Mouse (Mus musculus) limb, embryonic 14.5 days (tissue): ENCODE measurements at regions not wholly inside any gene's neighbourhood (a gene's known extent, or its start where the extent isn't known, plus 50 kb on each side); places are given as distances from the start of the nearest gene placed in this dataset.

Source experiments
- ATAC-seq: fragments of 200-750 bp; cut with Nextera tagmentation; 2 replicates; pipeline ENCODE4 v1.8.0; 2017; ENCODE audit warnings: low read depth, moderate number of reproducible peaks, moderate TSS enrichment; ENCODE audit not compliant: low FRiP score
- DNase-seq: peaks from one replicate; pipeline ENCODE4 v3.0.0-alpha.2; 2015; ENCODE audit warnings: low spot score
- H3K27ac ChIP-seq: fragments of 300-500 bp; sonication (generic); replicated peaks from 2 replicates; pipeline ENCODE4 v1.5.1; 2014; ENCODE audit warnings: low read depth, mild to moderate bottlenecking, low read length, moderate library complexity, mixed read lengths
- H3K27me3 ChIP-seq: fragments of 300-500 bp; sonication (generic); 2 replicates; pipeline ENCODE4 v1.6.1; 2014; ENCODE audit warnings: low read length, mixed read lengths; ENCODE audit not compliant: control insufficient read depth, insufficient read depth
- H3K36me3 ChIP-seq: fragments of 300-500 bp; sonication (generic); 2 replicates; pipeline ENCODE4 v1.6.1; 2014; ENCODE audit warnings: mild to moderate bottlenecking, low read length, moderate library complexity, mixed read lengths; ENCODE audit not compliant: control insufficient read depth, insufficient read depth
- H3K4me1 ChIP-seq: fragments of 300-500 bp; sonication (generic); 2 replicates; pipeline ENCODE4 v1.6.1; 2014; ENCODE audit warnings: antibody characterized with exemption, low read length, mixed read lengths; ENCODE audit not compliant: control insufficient read depth, insufficient read depth
- H3K4me2 ChIP-seq: fragments of 300-500 bp; sonication (generic); replicated peaks from 2 replicates; pipeline ENCODE4 v1.6.1; 2014; ENCODE audit warnings: low read depth, mild to moderate bottlenecking, low read length, moderate library complexity; ENCODE audit not compliant: severe bottlenecking
- H3K4me3 ChIP-seq: fragments of 300-500 bp; sonication (generic); replicated peaks from 2 replicates; pipeline ENCODE4 v1.5.1; 2014; ENCODE audit warnings: low read length
- H3K9ac ChIP-seq: fragments of 300-500 bp; sonication (generic); 2 replicates; pipeline ENCODE4 v1.6.1; 2014; ENCODE audit warnings: mild to moderate bottlenecking, low read depth, low read length, moderate library complexity; ENCODE audit not compliant: severe bottlenecking
- H3K9me3 ChIP-seq: fragments of 300-500 bp; sonication (generic); 2 replicates; pipeline ENCODE4 v1.6.1; 2016; ENCODE audit warnings: low read length; ENCODE audit not compliant: control insufficient read depth
- POLR2A ChIP-seq: fragments of 200-500 bp; IDR thresholded peaks from 2 replicates; pipeline ENCODE4 v1.8.0; 2012; ENCODE audit warnings: inconsistent platforms, mild to moderate bottlenecking, moderate library complexity, borderline replicate concordance; ENCODE audit not compliant: insufficient read depth, insufficient read length; ENCODE audit errors: extremely low read depth
- WGBS: fragments of 180-500 bp; shearing (Covaris S2); extraction: QIAGEN DNeasy Blood & Tissue Kit; methylation state at CpG from one replicate; pipeline ENCODE4 v1.1.7; 2014; 5-methylcytosine and 5-hydroxymethylcytosine counted together

DNA sequence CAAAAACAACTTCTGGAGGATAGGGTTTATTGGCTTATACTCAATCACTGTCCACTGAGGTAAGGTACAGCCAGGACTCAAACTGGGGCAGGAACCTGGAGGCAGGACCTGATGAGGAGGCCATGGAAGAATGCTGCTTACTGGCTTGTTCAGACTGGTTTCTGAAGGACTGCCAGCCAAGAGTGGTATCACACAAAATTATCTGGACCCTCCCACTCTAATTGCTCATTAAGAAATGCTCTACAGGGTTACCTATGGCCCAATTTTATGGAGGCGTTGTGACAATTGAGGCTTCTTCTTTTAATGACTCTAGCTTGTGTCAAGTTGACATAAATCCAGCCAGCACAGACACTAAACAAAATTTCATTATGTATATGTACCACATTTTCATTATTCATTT, 158.5 kb upstream of the Gm11042 start:
- TF ChIP-seq POLR2A: no peak
- H3K9ac ChIP-seq: no peak overlapping the region
- H3K9me3 ChIP-seq: no peaks in the 10 kb centered on the region
- ATAC-seq (no peak), DNase-seq (no peak)
- H3K27ac ChIP-seq: no peak overlapping the region
- 96% methylated on average over 1 of the region's 1 CpGs for WGBS
- H3K36me3 ChIP-seq: no peaks in the 10 kb centered on the region
- H3K4me3 ChIP-seq: no peak overlapping the region
- H3K4me2 ChIP-seq: no peak overlapping the region
- peaks cover 9% of the 10 kb centered on the region; the same call in 1 of the 2 replicates for H3K4me1 ChIP-seq
- H3K27me3 ChIP-seq: no peaks in the 10 kb centered on the region

DNA sequence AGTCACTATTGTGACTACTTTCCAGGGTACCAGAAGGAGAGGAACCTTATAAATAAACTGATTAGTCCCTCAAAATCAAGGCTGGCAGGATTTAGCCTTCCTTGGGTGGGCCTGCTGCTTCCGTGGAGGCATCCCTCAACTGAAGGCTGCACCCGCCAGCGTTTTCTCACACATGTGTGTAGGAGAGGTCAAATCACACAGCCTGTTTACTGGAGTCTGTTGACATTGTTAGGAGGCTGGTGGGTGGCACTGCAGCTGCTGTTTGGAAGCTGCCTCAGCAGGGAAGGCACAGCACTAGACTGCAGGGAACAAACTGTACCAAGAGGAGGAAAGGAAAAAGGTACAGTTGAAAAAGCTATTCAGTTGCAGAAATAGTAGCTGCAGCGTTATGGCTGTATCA, 142.3 kb upstream of the Gm11042 start:
- no peak for DNase-seq
- no peaks in the 10 kb centered on the region for H3K4me1 ChIP-seq
- no peak overlapping the region for H3K27ac ChIP-seq
- 38% methylated on average over 4 of the region's 4 CpGs for WGBS
- no peak overlapping the region for H3K9ac ChIP-seq
- no peak for ATAC-seq
- no peaks in the 10 kb centered on the region for H3K27me3 ChIP-seq
- H3K4me3 ChIP-seq: no peak overlapping the region
- no peaks in the 10 kb centered on the region for H3K36me3 ChIP-seq
- no peak overlapping the region for H3K4me2 ChIP-seq
- no peaks in the 10 kb centered on the region for H3K9me3 ChIP-seq
- TF ChIP-seq POLR2A: no peak

- ATAC-seq (no peak), DNase-seq (no peak)
- peaks cover 5% of the 10 kb centered on the region for H3K4me1 ChIP-seq
- no peaks in the 10 kb centered on the region for H3K27me3 ChIP-seq
- no peaks in the 10 kb centered on the region for H3K9me3 ChIP-seq
- H3K9ac ChIP-seq: no peak overlapping the region
- no peak overlapping the region for H3K4me3 ChIP-seq
- no peak for TF ChIP-seq POLR2A
- no peak overlapping the region for H3K27ac ChIP-seq
- 52% methylated on average over 4 of the region's 4 CpGs for WGBS
- H3K4me2 ChIP-seq: no peak overlapping the region
- H3K36me3 ChIP-seq: no peaks in the 10 kb centered on the region
These were observed 136.3 kb upstream of the Gm11042 start for GRCm38 (mm10) chr12:74452375-74453090.

DNA sequence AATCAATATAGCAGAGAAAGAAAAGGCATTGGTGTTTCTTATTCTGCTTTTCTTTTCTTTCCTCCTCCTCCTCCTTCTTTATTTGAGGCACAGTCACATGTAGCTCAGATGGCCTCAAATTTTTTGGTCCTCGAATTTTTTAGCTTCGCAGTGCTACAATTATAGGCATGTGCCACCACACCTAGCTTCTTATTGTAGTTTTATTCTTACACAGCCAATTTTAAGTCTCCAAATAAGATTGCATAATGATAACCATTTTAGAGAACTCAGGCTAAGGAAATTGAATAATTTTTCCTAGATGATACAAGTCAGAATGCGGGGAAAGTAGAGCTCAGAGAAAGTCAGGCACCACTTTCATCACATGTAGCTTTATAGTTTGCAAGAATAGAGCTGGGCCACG, 132.1 kb upstream of the Gm11042 start:
- 83% methylated on average over 4 of the region's 4 CpGs for WGBS
- Histone ChIP-seq H3K27ac (no peak overlapping the region), H3K4me3 (no peak overlapping the region), H3K4me1 (peaks cover 5% of the 10 kb centered on the region), H3K27me3 (no peaks in the 10 kb centered on the region), H3K9me3 (no peaks in the 10 kb centered on the region), H3K9ac (no peak overlapping the region), H3K36me3 (no peaks in the 10 kb centered on the region), H3K4me2 (no peak overlapping the region)
- TF ChIP-seq POLR2A: no peak
- ATAC-seq: no peak
- no peak for DNase-seq

DNA sequence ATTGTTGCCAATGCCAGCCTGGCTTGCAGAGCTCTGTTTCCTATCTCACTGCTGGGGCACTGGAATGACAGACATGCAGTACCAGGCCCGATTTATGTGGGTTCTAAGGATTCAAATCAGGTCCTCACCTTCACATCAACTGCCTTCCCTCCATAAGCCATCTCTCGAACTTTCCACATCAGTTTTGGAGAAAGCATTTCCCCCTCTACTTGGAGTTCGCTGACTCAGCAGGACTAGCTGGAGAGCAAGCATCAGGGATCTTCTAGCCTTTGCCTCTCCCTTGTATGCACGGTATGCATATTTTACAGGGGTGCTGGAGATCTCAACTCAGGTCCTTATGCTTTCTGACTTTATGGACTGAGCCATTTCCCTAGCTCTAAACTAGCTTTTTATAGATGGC, 118.7 kb upstream of the Gm11042 start:
- 73% methylated on average over 4 of the region's 4 CpGs for WGBS
- no peak for DNase-seq
- no peaks in the 10 kb centered on the region for H3K27me3 ChIP-seq
- H3K36me3 ChIP-seq: no peaks in the 10 kb centered on the region
- no peak overlapping the region for H3K9ac ChIP-seq
- ATAC-seq: no peak
- no peak overlapping the region for H3K4me3 ChIP-seq
- H3K4me2 ChIP-seq: no peak overlapping the region
- no peak overlapping the region for H3K27ac ChIP-seq
- H3K4me1 ChIP-seq: no peaks in the 10 kb centered on the region
- no peaks in the 10 kb centered on the region for H3K9me3 ChIP-seq
- no peak for TF ChIP-seq POLR2A
